Mouse (Mus musculus): Measurements from ENCODE around the gene Sorbs1. TPM values are rescaled to one million over a fixed set of nuclear protein-coding genes. Genes with fewer than 3 reads are reported as not detected.

The Sorbs1 gene
- total RNA-seq, 2 experiments from 2014 or later = 93.0 to 278 TPM

Other genes starting within 250 kb of the Sorbs1 start
- 10 to 100 TPM; 19.0 to 22.4 TPM for gene Pdlim1, start 241.9 kb downstream of the Sorbs1 start, total RNA-seq (2021)
- gene Aldh18a1, start 74.7 kb upstream of the Sorbs1 start, total RNA-seq (2021) = 10 to 100 TPM in 1 of 2 experiments, 1 to 10 TPM in 1; 9.6 to 32.5 TPM
- 1 to 10 TPM; 4.6 to 5.2 TPM for gene Tctn3, start 98.5 kb upstream of the Sorbs1 start, total RNA-seq (2021)
- 10 to 100 TPM; 36.3 to 49.7 TPM for gene Entpd1, start 98.6 kb upstream of the Sorbs1 start, total RNA-seq (2021)
- under 1 TPM in 1 of 2 experiments, not detected in 1; 0.45 TPM for gene Cc2d2b, start 235.0 kb upstream of the Sorbs1 start, total RNA-seq (2021)

Data from adrenal gland, adult 18-20 months (tissue).